Mouse (Mus musculus): ENCODE results near the gene Rgs6.

DNA sequence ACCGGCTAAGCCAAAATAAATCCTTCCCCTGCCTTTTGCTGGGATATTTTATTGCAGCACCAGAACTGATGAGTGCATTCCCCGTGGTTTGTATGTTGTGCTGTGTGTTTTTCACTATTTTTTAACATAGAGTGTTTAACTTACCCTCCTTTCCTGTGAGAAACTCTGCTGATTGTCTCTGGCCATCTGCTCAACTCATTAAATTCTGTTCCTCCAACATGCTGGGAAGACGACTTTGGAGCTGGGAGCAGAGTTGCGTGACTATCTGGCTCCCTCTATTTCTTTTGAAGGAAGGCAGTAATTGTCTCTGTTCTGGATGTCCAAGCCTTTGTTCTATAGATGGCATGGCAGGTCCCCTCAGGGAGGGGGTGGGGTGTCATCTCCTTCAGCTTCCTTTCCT is 408.7 kb downstream of the Rgs6 start:
- no peak for TF ChIP-seq CTCF (IDR thresholded peaks at IDR 0.05; ENCODE audit: low read depth, low read length)
- TF ChIP-seq POLR2A (IDR thresholded peaks at IDR 0.05; ENCODE audit: extremely low read depth, insufficient read depth, low read length), result no peak
